Mouse (Mus musculus) liver, embryonic 18 days (tissue): ENCODE measurements around the gene Hoxc5. TPM values are rescaled to one million over a fixed set of nuclear protein-coding genes. Genes with fewer than 3 reads are reported as not detected.

Experiments used
- polyA plus RNA-seq: library from polyadenylated mRNA; depleted of rRNA; stranded (reverse); fragments of >200 nt; gene quantifications from 2 replicates; pipeline ENCODE4 v1.2.3, GENCODE M21; 2012; rRNA removed

Gene Hoxc5
- polyA plus RNA-seq = 0.02 TPM in 2 replicates

DNA sequence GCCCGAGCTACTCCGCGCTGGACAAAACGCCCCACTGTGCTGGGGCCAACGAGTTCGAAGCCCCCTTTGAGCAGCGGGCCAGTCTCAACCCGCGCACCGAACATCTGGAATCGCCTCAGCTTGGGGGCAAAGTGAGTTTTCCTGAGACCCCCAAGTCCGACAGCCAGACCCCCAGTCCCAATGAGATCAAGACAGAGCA is at the start of gene Hoxc5:
TSS of gene Hoxc5 (plus strand) at position 132 of the 199 bp plus-strand sequence.

GRCm38 (mm10) chr15:102921053-102922011 is 45.9 kb upstream of the Hoxc5 start, which contains the start of gene Hoxc13:
Gene Hoxc13, plus strand, starts transcription at chr15:102921103.

GRCm38 (mm10) chr15:102936279-102936972 is 30.8 kb upstream of the Hoxc5 start, which contains the start of gene Hoxc12:
Gene Hoxc12, plus strand, starts transcription at chr15:102936757.

DNA sequence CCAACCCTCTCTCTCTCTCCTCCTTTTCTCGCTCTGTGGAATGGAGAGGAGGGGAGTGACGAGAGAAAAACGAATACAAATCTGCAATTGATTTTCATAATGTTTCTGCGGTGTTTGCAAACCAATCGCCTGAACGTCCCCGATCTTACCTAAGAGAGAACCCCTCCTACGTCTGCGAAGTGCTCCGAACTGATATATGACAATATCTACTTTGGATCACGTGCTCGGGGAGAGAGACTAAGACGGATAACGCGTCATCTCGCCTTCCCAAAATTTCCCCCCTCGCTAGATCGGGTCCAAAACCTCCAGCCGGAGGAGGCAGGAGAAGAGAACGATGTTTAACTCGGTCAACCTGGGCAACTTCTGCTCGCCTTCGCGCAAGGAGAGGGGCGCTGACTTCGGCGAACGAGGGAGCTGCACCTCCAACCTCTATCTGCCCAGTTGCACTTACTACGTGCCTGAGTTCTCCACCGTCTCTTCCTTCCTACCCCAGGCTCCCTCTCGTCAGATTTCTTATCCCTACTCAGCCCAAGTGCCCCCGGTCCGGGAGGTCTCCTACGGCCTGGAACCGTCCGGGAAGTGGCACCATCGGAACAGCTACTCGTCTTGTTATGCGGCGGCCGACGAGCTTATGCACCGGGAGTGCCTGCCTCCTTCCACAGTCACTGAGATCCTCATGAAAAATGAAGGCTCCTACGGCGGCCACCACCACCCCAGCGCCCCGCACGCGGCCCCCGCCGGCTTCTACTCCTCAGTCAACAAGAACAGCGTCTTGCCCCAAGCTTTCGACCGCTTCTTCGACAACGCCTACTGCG is 12.8 kb upstream of the Hoxc5 start, which contains the start of gene Hoxc11:
TSS of gene Hoxc11 (plus strand) at position 236 of the 815 bp plus-strand sequence.

DNA sequence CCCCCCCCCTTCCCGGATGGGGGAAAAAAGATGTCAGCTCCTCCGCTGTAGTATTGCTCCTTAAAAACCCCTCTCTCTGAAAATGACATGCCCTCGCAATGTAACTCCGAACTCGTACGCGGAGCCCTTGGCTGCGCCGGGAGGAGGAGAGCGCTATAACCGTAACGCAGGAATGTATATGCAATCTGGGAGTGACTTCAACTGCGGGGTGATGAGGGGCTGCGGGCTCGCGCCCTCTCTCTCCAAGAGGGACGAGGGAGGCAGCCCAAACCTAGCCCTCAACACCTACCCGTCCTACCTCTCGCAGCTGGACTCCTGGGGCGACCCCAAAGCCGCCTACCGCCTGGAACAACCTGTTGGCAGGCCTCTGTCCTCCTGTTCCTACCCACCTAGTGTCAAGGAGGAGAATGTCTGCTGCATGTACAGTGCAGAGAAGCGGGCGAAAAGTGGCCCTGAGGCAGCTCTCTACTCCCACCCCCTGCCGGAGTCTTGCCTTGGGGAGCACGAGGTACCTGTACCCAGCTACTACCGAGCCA is 399 bp upstream of the Hoxc5 start, which contains the start of gene Hoxc10:
TSS of gene Hoxc10 (plus strand) at position 21 of the 536 bp plus-strand sequence.

DNA sequence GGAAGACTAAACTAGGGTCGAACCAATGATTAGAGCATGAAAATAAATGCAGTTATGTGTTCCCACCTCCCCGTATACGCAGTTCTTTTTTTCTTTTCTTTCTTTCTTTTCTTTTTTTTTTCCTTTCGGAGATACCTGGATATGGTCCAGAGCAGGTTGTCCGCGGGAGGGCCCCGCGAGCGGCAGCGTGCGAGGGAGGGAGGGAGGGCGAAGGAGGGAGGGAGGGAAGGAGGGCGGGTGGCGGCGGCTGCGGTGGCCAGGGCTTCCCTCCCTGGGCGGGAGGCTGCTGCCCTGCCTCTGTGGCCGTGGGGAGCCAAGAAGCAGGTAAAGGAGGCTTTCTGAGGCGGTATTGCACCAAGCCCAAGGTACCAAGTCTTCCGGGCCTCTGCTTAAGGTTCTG is 8.9 kb downstream of the Hoxc5 start, which contains the start of gene Hoxc9:
TSS of gene Hoxc9 (plus strand) at position 269 of the 400 bp plus-strand sequence.

DNA sequence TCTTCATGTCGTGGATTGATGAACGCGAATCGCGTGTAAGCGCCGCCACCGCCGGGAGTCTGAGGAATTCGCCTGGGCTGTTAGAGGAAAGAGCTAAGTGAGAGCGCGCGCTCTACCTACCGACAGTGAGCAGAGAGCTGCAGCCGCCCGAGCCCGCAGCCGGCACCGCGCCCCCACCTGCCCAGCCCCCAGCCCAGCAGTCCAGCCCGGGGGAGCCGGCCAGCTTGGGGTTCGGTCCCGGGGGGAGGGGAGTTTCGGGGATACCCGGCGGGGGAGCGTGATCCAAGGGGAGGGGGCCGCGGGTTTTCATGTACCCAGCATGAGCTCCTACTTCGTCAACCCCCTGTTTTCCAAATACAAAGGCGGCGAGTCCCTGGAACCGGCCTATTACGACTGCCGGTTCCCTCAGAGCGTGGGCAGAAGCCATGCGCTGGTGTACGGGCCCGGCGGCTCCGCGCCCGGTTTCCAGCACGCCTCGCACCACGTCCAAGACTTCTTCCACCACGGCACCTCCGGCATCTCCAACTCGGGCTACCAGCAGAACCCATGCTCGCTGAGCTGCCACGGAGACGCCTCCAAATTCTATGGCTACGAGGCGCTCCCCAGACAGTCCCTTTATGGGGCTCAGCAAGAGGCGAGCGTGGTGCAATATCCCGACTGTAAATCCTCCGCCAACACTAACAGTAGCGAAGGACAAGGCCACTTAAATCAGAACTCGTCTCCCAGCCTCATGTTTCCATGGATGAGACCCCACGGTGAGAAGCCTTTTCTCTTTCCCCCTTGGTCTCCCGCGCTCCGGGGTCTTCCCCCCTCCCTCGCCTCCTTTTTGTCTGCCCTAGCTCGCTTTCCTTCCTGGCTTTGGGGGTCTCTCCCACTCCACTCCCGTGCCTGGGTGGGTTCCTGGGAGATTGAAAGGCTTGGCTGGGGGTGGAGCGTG is 23.5 kb downstream of the Hoxc5 start, which contains the start of gene Hoxc8:
TSS of gene Hoxc8 (plus strand) at position 147 of the 937 bp plus-strand sequence.

GRCm38 (mm10) chr15:102997939-102998355 is 30.7 kb downstream of the Hoxc5 start, which contains the start of gene Hoxc6:
Gene Hoxc6, plus strand, starts transcription at chr15:102998257.

GRCm38 (mm10) chr15:103018636-103019035 is 51.4 kb downstream of the Hoxc5 start, which contains the start of gene Hoxc4:
Gene Hoxc4, plus strand, starts transcription at chr15:103018934.

Other genes with a start within 250 kb of the Hoxc5 start
- 10.2 and 12.0 TPM in 2 replicates for gene Calcoco1, start 245.3 kb upstream of the Hoxc5 start, polyA plus RNA-seq
- not detected in 2 replicates for gene Hoxc13, start 46.3 kb upstream of the Hoxc5 start, polyA plus RNA-seq
- not detected in 2 replicates for gene Hoxc12, start 30.7 kb upstream of the Hoxc5 start, polyA plus RNA-seq
- not detected in 2 replicates for gene Hoxc11, start 13.0 kb upstream of the Hoxc5 start, polyA plus RNA-seq
- gene Hoxc10, start 647 bp upstream of the Hoxc5 start, polyA plus RNA-seq = not detected in 2 replicates
- not detected in 2 replicates for gene Hoxc9, start 9.0 kb downstream of the Hoxc5 start, polyA plus RNA-seq
- not detected in 2 replicates for gene Hoxc8, start 23.2 kb downstream of the Hoxc5 start, polyA plus RNA-seq
- gene Hoxc6, start 30.8 kb downstream of the Hoxc5 start, polyA plus RNA-seq = 0.13 TPM in 2 replicates
- gene Hoxc4, start 51.5 kb downstream of the Hoxc5 start, polyA plus RNA-seq = 0.06 and 0.11 TPM in 2 replicates
- gene Smug1, start 199.6 kb downstream of the Hoxc5 start, polyA plus RNA-seq = 5.2 TPM in 2 replicates